Mouse (Mus musculus) NIH3T3 (cell line): ENCODE data around the gene Nr1d1.

Experiments
- DNase-seq: peaks from one replicate; pipeline ENCODE4 v3.0.0-alpha.2; 2012; ENCODE audit warnings: low read depth

Nr1d1 gene

DNA sequence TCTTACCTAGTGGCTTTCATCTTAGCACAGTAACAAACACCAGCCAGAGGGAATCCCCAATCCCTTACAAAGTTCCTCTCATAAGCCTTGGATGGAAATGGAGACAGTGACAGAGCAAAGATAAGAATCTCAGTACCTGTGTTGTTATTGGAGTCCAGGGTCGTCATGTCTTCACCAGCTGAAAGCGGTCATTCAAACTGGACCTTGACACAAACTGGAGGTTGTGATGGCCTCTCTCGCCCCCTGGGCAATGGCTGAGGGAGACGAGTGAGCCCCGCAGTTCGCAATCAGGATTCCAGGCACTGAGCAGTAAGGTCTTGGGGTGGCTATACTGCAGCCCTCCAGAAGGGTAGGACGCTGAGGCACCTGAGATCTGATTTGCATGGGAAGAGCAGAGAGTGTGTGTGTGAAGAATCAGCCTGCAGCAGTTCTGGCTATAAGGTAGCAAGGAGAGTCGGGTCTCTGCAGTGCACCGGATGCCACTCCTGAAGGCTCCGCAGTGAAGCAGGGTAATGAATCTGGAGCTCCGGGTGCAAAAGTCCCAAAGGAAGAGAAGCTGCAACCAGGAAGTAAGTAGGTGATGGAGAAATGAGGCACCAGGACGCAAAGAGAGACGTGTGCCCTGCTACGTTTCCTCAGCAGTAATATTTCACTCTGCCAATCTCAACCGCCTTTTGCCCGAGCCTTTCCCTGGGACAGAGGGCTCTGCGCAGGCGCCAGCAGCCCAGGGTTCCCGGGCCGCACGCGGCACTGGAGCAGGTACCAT lies at the start of gene Nr1d1:
TSS of gene Nr1d1 (minus strand) at position 752 of the 766 bp plus-strand sequence.
- no peak for DNase-seq

- no peak for DNase-seq
Observed at GRCm38 (mm10) chr11:98820968-98821367, 45.8 kb upstream of the Nr1d1 start.

DNA sequence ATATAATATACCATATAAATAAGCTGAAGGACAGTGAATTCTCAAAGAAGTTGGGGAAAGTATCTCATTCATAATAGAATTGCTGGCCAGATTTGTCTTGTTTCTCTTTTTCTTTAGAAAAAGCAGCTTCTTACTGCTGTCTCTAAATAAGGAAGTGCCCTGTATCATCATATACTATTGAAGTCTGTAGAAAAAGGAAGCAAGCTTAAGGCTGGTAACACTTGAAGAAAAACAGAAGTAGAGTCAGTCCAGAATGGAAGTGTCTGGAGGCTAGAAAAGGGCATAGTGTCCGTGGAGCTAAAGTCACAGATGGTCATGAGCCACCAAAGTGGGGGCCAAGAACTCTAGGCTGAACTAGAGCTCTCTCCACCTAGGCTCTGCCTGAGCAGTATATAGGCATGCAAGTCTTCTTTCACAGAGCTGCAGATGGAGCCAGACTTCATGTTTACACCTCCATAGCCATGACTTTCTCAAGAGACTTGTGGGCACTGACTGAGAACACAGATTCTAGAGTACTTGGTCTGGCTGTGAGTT lies 41.6 kb upstream of the Nr1d1 start:
- DNase-seq: no peak

DNA sequence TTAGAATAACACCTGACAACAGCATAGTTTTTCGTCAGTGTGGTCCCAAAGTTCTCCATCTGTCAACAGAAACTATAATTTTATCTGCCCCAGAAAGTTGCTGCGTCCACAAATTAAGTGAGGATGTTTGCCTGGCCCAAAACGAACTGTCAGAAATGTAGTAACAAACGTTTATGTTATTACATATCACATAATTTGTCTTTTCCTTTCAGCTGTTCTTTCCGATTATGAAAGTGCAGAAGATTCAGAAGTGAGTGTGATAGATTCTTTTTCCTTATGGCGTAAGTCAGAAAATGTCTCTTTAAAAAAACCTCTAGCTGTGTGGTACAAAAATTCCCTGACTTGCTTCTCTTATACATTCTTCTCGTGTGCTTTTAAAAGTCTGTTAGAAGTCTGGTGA lies 35.6 kb upstream of the Nr1d1 start:
- no peak for DNase-seq

DNA sequence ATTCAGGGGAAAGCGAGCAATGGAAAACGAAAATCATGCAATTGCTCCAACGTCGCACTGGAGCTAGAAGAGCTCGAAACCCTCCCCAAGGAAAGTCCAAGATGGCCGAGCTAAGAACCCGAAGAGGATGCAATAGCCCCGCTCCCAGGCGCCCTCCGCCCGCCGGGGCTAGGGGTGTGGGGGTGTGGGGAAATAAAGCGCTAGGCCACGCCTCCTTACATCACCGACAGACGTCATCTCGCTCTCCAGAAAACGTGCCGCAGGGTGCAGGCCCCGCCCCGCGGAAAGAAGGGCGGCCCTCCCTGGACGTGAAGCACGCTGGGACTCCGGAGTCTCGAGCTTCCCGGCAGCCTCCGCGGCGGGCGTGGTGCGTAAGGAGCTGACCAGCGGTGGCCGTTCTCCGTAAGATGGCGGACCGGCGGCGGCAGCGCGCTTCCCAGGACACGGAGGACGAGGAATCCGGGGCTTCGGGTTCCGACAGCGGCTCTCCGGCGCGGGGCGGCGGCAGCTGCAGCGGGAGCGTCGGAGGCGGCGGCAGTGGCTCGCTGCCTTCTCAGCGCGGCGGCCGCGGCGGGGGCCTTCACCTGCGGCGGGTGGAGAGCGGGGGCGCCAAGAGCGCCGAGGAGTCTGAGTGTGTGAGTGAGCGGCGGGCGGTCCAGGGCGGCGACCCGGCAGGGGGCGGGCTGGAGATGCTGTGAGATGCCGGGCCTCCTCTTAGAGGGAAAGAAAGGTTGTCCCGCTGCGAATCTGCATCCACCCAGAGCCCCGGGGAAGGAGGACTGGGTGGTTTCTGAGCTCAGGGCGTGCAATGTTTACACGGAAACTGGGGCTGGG lies 34.5 kb upstream of the Nr1d1 start:
- peak; percentile 99 for DNase-seq

GRCm38 (mm10) chr11:98808417-98808816 lies 33.3 kb upstream of the Nr1d1 start:
- DNase-seq: peak; percentile 17

GRCm38 (mm10) chr11:98804605-98805004 lies 29.5 kb upstream of the Nr1d1 start, which contains the start of gene Casc3:
Gene Casc3, plus strand, starts transcription at chr11:98804905.
- DNase-seq: no peak

DNA sequence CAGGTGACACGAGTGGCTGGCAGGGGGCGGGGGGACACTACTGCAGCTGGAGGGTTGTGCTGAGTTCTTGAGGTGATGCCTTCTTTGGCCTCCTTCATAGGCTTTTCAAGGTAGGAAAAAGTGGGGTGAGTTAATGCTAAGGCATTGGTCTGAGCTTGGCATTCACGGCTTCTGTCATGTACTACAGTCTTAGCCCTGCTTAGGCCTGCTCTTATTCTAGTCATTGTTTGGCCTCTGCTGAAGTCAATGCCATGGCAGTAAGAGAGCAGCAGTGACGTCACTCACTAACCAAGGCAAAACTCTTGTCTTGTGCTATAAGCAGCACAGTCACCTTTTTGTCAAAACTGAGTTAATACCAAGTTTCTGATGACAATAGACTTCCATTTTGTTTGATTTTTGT lies 22.8 kb upstream of the Nr1d1 start:
- DNase-seq: peak; percentile 40

DNA sequence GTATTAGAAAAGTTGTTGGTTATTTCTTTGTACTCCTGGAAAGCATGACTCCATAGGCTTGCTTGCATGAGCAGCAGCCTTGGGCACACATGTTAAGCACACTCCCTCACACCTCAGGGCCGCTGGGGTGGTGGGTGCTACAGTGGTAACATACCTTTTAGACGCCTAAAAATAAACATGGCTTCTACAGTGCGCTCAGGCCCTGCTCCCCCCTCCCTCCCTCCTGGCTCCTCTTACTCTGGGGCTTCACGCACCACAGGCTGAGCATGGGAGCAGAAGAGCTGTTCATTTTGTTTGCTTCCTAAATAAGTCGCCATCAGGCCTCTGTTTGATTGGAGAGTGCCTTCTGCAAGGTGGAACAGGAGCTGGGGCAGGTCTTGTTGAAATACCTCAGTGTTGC lies 22.2 kb upstream of the Nr1d1 start:
- peak; percentile 43 for DNase-seq

DNA sequence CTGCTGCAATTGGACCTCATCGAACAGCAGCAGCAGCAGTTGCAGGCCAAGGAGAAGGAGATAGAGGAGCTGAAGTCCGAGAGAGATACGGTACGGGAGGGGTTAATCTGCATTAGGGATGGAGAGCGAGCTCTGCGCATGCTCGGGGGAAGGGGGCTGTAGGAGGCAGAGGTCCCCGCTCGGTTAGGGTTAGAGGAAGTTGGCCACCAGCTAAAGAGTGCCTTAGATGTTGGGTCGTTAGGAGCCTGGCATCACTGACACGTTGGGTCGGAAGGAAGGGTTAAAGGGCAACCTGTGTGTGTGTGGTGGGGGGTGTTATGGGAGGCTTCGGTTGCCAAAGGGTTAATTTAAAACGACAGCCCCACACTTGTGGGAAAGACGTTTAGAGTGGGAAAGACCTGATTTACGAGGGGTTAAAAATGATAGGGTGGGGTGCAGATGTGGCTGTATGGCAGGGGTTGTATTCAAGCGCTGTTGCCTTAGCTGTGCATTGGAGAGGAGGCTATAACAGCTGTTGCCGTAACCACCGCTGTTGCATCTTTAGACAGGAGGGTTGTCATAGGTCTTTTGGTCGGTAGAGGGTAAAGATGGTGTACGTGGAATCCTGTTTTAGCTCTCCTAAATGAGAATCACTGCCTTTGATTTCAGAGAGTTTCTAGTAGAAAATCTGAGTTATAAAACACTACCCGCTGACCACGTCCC lies 21.5 kb upstream of the Nr1d1 start:
- DNase-seq: peak; percentile 79

GRCm38 (mm10) chr11:98795714-98796514 lies 20.8 kb upstream of the Nr1d1 start:
- DNase-seq: peak; percentile 71

DNA sequence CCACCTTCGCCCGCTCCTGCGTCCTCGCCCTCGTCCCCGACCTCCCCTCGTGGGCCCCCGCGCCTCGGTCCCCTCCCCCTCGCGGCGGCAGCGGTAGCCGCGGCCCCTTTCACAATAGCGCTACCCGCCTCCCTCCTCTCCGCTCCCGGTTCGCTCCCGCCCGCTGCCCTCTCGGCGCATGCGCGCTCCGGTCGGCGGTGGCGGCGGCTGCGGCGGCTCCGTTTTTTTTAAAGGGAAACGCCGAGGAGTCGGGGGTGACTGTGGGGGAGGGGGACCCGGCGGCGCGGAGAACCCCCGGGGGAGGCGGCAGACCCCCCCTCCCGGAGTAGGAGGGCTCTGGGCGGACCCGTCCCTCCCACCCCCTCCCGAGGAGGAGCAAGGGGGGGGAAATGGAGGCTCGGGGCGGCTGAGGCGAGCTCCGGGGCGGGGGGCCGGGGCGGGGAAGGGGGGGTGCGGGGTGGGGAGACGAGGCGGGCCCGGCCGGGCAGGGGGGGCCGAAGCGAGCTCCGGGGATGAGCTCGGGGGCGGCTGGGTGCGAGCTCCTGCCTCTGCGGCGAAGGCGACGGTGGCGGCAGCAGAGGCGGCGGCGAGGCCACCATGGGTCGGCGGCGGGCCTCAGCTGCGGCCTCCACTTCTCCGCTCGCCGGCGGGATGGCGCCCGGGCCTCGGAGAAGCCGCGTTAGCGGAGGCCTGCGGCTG lies 20.0 kb upstream of the Nr1d1 start, which contains the start of gene Msl1:
TSS of gene Msl1 (plus strand) at position 502 of the 699 bp plus-strand sequence.
- DNase-seq: peak; percentile 91

DNA sequence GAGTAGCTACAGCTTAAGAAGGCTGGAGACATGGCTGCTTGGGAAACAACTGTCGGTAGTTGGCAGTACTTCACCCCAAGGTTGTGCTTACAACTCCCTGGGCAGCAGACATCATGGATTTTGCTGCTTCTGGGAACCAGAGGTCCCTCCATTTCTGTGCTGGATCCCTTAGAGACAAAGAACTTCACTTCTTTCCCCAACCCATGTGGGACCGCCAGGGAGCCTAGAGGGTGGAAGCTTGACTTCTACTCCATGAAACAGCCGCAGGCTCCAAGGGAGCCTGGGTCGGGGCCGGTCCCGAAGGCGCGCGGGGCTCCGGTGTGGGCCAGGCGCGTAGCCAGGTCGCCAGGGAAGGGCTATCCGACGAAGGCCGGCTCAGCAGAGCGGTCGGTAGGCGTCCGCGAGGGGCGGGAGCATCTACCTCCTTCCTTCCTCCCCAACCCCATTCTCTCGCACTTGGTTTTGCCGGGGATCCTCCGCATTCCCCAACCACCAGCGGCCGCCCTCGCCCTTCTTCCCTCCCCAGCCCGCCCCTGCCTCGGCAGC lies 19.4 kb upstream of the Nr1d1 start:
- DNase-seq: peak; percentile 82

DNA sequence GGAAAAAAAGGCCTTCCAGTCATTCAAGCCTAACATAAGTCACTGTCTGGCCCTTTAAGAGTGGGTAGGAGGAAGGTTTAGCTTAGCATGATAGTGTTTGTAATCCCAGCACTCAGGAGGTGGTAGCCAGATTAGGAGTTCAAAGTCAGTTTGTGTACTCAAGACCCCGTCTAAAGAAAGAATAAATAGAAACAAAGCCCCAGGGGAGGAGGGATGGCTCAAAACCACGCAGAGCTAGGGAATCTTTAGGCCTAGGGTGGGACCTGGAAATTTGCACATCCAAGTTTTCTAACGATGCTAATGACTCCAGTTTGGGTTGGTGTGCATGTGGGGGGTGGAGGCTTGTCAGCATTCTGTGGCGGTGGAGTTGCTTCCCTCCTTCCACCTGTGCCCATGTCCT lies 16.9 kb upstream of the Nr1d1 start:
- DNase-seq: no peak

GRCm38 (mm10) chr11:98791448-98791847 lies 16.3 kb upstream of the Nr1d1 start:
- DNase-seq: no peak

DNA sequence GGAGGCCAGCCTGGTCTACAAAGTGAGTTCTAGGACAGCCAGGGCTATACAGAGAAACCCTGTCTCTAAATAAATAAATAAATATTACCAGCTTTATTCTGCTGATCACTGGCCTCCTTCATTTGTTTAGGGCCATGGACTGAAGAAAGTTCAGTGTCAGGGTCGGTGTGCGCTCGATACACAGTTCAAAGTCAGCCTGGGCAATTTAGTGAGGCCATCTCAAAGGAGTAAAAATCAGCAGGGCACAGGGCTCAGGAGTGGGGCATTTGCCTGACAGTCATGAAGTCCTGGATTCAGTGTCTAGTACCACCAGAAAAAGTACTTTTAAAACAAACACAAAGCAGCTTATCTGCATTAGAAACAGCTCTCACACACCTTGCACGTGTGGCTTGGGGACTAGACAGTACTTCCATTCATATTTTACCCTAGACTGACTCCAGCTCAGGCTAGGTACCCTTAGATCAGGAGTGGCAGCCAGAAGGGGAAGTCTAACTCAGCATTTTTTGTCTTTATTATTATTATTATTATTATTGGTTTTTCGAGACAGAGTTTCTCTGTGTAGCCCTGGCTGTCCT lies 15.6 kb upstream of the Nr1d1 start:
- DNase-seq: no peak

- no peak for DNase-seq
Observed at GRCm38 (mm10) chr11:98789824-98790223, 14.7 kb upstream of the Nr1d1 start.

DNA sequence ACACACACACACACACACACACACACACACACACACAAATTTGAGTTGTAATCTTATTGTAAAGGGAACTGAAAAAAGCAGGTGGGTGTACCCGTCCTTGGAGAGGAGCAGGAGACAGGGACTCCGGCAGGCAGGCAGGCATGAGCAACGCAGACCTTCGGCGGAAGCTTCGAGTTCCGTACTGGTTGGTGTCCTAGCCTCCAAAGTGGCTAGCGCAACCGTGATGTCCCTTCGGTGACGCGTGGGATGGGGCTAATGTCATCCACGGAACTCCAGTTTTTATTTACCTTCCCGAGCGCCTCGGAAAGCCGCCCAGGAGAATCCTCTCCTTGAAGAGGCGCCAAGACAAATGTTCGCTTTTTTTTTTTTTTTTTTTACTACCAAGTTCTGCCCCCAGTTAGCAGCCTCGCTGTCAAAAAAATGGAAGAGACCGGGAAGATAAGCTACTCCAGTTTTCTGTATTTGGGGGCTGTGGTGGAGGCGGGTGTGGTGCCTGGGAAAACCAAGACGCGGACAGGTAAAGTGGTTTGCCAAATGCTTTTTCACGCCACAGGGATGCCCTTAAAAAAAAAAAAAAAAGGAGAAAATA lies 14.2 kb upstream of the Nr1d1 start:
- DNase-seq: no peak

DNA sequence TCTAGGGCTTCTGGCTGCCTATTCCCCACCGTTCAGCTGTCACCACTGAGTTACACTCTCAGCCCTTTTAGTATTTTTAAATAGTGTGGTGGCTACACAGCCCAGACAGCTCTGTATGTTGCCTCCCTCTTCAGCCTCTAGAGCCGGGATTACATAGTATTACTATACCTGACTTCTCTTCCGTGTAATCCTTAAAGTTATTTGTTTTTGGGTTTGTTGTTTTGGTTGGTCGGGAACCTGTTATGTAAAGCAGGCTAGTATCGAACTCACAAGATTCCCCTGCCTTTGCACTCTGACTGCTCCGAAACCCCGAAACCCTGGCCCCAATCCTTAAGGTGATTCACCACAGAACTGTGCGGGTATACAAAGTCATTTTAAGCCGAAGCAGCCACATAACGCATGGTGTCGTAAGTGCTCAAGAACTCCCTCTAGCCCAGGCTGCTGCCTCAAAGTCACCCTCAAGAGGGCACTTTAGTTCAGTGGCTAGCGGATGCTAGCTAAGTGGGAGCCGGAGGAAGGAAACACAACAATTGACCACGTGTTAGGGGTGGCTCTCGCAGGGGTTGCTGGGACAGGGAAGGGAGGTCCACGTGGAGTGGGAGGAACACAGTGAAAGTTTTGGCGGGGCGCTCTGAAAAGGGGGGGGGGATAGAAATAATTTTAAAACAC lies 13.6 kb upstream of the Nr1d1 start:
- peak; percentile 95 for DNase-seq
